Mouse (Mus musculus): ENCODE measurements around the gene Trmt112. TPM values are rescaled to one million over a fixed set of nuclear protein-coding genes. Genes with fewer than 3 reads are reported as not detected.

The Trmt112 gene
- polyA plus RNA-seq, 1 experiment from 2014 or later, result 54.4 TPM

DNA sequence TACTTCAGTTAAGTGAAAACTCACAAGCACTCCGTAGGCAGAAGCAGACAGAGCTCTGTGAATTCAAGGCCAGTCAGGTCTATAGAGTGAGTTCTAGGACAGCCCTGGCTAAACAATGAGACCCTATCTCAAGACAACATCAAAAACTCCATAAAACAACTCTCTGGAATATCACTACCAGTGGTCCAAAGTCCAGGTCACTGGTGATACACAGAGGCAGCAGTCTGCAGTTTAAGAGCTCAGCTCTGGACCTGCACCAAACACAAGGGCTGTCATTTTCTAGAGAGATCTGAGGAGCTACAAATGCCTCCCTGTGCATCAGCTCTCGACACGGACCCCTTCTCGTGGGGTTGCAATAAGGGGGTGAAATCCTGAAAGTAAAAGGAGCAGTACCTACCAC is 8.8 kb downstream of the Trmt112 start:
- no peak for ATAC-seq
- Histone ChIP-seq H3K27me3 (replicated peaks; ENCODE audit: control insufficient read depth, insufficient read depth, low read length) (no peaks in the 10 kb centered on the region), H3K4me1 (replicated peaks; ENCODE audit: control insufficient read depth, insufficient read depth, low read length) (no peaks in the 10 kb centered on the region; the same call in 1 of the 2 replicates), H3K36me3 (ENCODE audit: control insufficient read depth, insufficient read depth) (peaks cover 22% of the 10 kb centered on the region), H3K9ac (ENCODE audit: low read depth, low read length) (no peak overlapping the region), H3K4me2 (replicated peaks; ENCODE audit: low read depth) (peak overlapping the region; percentile 87), H3K27ac (ENCODE audit: low read depth, low read length) (peak overlapping the region; percentile 99), H3K9me3 (ENCODE audit: control insufficient read depth) (no peaks in the 10 kb centered on the region), H3K4me3 (ENCODE audit: low read depth, low read length) (no peak overlapping the region)
- TF ChIP-seq CTCF (IDR thresholded peaks at IDR 0.05; ENCODE audit: low read depth), result no peak
- 50% methylated on average over 4 of the region's 4 CpGs for WGBS

DNA sequence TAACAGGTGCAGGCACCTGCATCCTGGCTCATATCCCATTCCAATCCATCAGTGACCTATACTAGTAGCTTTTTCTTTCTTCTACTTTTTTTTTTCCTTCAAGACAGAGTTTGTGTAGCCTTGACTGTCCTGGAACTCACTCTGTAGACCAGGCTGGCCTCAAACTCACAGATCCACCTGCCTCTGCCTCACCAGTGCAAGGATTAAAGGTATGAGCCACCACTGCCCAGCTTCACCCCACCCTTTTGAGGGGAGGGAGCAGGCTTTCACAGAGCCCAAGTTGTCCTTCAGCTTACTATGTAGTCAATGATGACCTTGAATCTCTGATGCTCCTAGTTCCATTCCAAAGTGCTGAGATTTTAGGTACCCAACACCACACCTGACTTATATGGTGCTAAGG is 9.9 kb downstream of the Trmt112 start:
- ATAC-seq, result no peak
- peaks cover under 1% of the 10 kb centered on the region; the same call in 1 of the 2 replicates for H3K4me1 ChIP-seq (replicated peaks; ENCODE audit: control insufficient read depth, insufficient read depth, low read length)
- H3K4me2 ChIP-seq (replicated peaks; ENCODE audit: low read depth), result peak overlapping the region; percentile 87
- no peaks in the 10 kb centered on the region for H3K9me3 ChIP-seq (ENCODE audit: control insufficient read depth)
- TF ChIP-seq CTCF (IDR thresholded peaks at IDR 0.05; ENCODE audit: low read depth), result no peak
- H3K36me3 ChIP-seq (ENCODE audit: control insufficient read depth, insufficient read depth), result peaks cover 12% of the 10 kb centered on the region
- no peaks in the 10 kb centered on the region for H3K27me3 ChIP-seq (replicated peaks; ENCODE audit: control insufficient read depth, insufficient read depth, low read length)
- peak overlapping the region; percentile 88; the same call in 1 of the 2 replicates for H3K4me3 ChIP-seq (ENCODE audit: low read depth, low read length)
- no peak overlapping the region for H3K9ac ChIP-seq (ENCODE audit: low read depth, low read length)
- peak overlapping the region; percentile 99 for H3K27ac ChIP-seq (ENCODE audit: low read depth, low read length)

DNA sequence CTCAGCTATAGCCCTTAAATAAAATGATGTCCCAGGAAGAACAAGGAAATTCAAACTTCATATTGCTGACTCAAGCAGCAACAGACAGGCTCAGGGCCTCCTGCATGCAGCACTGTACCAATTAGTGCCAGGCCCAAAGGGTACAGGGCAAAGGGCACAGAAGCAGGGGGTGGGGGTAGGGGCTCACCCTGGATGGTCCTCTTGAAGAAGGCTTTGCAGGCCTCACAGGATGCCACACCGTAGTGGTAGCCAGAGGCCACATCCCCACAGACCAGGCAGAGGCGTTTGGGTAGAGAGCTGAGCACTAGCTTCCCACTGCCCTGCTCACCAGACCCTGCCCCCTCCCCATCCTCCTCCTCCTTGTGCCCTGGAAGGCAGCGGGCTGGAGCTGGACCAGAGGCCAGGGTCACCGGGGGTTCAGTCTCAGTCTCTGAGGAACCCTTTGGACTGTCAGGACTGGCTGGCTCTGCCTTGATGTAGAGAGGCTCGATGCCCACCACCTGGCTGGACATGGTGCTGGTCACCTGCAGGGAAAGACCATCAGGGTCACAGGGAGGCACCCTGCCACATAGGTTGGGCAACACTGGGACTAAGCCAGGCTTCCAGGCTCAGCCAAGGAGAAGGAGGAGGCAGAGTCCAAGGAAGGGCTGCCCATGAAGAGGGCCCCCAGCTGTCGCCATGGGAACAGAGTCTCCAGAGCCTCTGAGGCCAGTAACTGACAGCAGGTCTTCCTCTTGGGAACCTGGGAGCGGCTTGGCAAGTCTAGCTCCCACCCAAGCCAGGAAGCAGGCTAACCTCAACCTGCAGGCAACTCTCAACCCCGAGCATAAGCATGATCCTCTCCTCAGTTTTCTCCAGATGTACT is 10.6 kb downstream of the Trmt112 start:
- Histone ChIP-seq H3K36me3 (ENCODE audit: control insufficient read depth, insufficient read depth) (peaks cover 9% of the 10 kb centered on the region), H3K4me1 (replicated peaks; ENCODE audit: control insufficient read depth, insufficient read depth, low read length) (peaks cover 7% of the 10 kb centered on the region; the same call in 1 of the 2 replicates), H3K27me3 (replicated peaks; ENCODE audit: control insufficient read depth, insufficient read depth, low read length) (peaks cover 4% of the 10 kb centered on the region), H3K9ac (ENCODE audit: low read depth, low read length) (peak overlapping the region; percentile 95), H3K9me3 (ENCODE audit: control insufficient read depth) (no peaks in the 10 kb centered on the region), H3K4me2 (replicated peaks; ENCODE audit: low read depth) (peak overlapping the region; percentile 87), H3K4me3 (ENCODE audit: low read depth, low read length) (peak overlapping the region; percentile 88), H3K27ac (ENCODE audit: low read depth, low read length) (peak overlapping the region; percentile 99)
- peak; percentile 66 for ATAC-seq
- 18% methylated on average over 8 of the region's 8 CpGs for WGBS
- no peak for TF ChIP-seq CTCF (IDR thresholded peaks at IDR 0.05; ENCODE audit: low read depth)

DNA sequence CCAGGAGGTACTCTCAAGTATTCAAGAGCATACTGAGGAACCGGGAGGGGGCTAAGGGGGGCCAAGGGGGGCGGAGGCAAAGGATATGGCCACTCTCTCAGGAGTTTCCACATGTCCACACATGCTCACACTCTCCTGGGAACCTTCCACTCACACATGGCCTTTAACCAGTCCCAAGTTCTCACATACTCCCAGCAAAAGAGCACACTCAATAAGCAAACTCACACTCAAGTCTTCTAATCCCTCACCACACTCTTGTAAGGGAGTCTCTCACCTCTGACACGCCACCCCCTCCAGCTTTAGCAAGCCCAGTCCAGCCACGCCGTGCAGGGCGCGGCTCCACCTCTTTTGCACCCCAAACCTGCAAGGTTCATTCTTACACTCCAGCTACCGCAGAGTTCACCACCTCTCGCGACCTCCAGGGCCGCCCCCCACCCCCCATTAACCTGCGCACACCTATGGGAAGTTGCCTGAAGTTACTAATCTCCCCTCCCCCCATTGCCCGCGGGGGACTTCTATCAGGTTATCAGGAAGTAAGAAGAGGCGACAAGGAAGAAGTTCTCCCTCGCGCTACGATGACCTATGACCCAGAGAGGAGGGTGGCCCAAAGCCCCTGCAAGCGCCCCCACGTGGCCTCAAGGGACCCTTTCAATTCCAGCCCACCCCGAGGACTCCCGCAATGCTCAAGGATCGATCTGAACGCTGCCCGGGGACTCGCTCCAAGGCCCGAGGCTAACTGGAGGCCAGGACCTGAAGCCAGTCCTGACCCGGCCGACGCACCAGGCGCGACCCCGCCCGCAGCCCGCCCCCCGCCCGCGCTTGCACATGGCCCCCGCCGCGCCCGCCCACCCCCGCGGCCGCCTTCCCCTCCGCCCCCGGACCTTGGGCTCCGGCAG is 11.5 kb downstream of the Trmt112 start:
- WGBS, result under 1% methylated on average over 47 of the region's 48 CpGs
- peaks cover 13% of the 10 kb centered on the region for H3K27me3 ChIP-seq (replicated peaks; ENCODE audit: control insufficient read depth, insufficient read depth, low read length)
- H3K4me3 ChIP-seq (ENCODE audit: low read depth, low read length), result peak overlapping the region; percentile 88
- peak overlapping the region; percentile 99 for H3K27ac ChIP-seq (ENCODE audit: low read depth, low read length)
- peaks cover 7% of the 10 kb centered on the region; the same call in 1 of the 2 replicates for H3K4me1 ChIP-seq (replicated peaks; ENCODE audit: control insufficient read depth, insufficient read depth, low read length)
- peak overlapping the region; percentile 87 for H3K4me2 ChIP-seq (replicated peaks; ENCODE audit: low read depth)
- H3K9me3 ChIP-seq (ENCODE audit: control insufficient read depth), result no peaks in the 10 kb centered on the region
- peaks cover 3% of the 10 kb centered on the region; the same call in 1 of the 2 replicates for H3K36me3 ChIP-seq (ENCODE audit: control insufficient read depth, insufficient read depth)
- peak overlapping the region; percentile 95 for H3K9ac ChIP-seq (ENCODE audit: low read depth, low read length)
- peak; percentile 0; the same call in 1 of the 2 replicates for ATAC-seq
- TF ChIP-seq CTCF (IDR thresholded peaks at IDR 0.05; ENCODE audit: low read depth), result peak; percentile 42

- H3K36me3 ChIP-seq (ENCODE audit: control insufficient read depth, insufficient read depth), result no peaks in the 10 kb centered on the region; the same call in 1 of the 2 replicates
- H3K4me1 ChIP-seq (replicated peaks; ENCODE audit: control insufficient read depth, insufficient read depth, low read length), result peaks cover 7% of the 10 kb centered on the region; the same call in 1 of the 2 replicates
- no peaks in the 10 kb centered on the region for H3K9me3 ChIP-seq (ENCODE audit: control insufficient read depth)
- H3K4me2 ChIP-seq (replicated peaks; ENCODE audit: low read depth), result peak within 1 kb of the TSS; percentile 87
- WGBS, result under 1% methylated on average over 48 of the region's 66 CpGs
- peak; percentile 88 for ATAC-seq
- H3K4me3 ChIP-seq (ENCODE audit: low read depth, low read length), result peak within 1 kb of the TSS; percentile 88
- peak within 1 kb of the TSS; percentile 99 for H3K27ac ChIP-seq (ENCODE audit: low read depth, low read length)
- H3K27me3 ChIP-seq (replicated peaks; ENCODE audit: control insufficient read depth, insufficient read depth, low read length), result peaks cover 22% of the 10 kb centered on the region
- H3K9ac ChIP-seq (ENCODE audit: low read depth, low read length), result peak within 1 kb of the TSS; percentile 95
- no peak for TF ChIP-seq CTCF (IDR thresholded peaks at IDR 0.05; ENCODE audit: low read depth)
These were observed 12.4 kb downstream of the Trmt112 start, which contains the start of gene Esrra for GRCm38 (mm10) chr19:6921647-6922567. Esrra (minus strand) TSS chr19:6921813.
